Mouse (Mus musculus) layer of hippocampus, adult 9-10 months (tissue): ENCODE data around the gene Clec12a.
"Not testable (repeated sequence)": the region's sequence is repeated elsewhere in the genome, so short reads cannot be mapped to it uniquely, and the experiment has no call there.

ENCODE experiments used
- DNase-seq: peaks from one replicate; pipeline ENCODE4 v3.0.0; 2022; ENCODE audit warnings: low spot score

Clec12a gene

DNA sequence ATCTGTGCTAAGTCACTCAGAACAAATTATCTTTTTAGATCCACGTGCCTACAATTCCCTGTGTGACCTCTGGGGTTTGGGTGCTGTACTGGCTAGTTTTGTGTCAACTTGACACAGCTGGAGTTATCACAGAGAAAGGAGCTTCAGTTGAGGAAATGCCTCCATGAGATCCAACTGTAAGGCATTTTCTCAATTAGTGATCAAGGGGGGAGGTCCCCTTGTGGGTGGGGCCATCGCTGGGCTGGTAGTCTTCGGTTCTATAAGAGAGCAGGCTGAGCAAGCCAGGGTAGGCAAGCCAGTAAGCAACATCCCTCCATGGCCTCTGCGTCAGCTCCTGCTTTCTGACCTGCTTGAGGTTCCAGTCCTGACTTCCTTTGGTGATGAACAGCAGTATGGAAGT is at the start of gene Clec12a:
Gene Clec12a (plus strand): TSS at position 301 of the 400 bp plus-strand sequence.
- not testable (repeated sequence) for DNase-seq

DNA sequence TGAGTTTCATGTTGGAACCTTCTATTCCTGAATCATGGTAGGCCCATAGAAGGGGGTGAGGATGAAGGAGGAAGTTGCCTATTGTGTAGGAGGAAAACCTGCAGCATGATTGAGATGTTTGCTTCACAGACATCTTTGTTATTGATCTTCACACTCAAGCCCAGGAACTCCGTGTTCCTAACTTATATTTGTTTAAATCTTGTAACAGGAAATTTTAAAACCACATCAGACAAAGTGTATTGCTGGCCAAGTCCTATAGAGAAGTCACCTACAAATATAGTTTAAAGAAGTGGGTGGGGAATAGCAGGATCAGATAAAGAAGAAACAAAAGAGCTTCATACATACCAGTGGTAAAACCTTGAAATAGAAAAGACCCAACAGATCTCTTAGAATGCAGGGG is 38.3 kb upstream of the Clec12a start:
- DNase-seq, result no peak

GRCm38 (mm10) chr6:129312499-129312898 is 30.0 kb upstream of the Clec12a start:
- DNase-seq, result no peak

DNA sequence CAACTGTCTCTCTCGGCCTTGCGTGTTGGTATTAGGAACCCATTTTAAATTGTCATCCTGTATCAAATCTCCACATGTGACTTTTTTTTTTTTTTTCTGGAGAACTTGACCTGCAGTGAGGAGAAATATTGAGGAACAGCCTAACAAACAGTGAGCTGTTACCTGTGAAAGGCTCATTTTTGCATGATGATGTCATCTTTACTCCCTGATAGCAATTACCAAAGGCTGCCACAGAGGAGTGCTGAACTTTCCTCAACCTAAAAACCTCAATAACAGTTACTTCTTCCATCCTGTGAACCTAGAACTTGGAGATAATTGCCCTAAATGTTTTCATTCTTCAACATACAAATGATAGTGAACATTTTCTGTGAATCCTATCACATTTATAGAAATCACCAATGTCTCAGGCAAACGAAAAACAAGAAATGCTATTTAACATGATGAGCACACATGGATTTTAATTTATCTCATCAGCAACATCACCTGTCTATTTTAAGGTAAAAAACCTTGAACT is 27.8 kb upstream of the Clec12a start:
- no peak for DNase-seq

DNA sequence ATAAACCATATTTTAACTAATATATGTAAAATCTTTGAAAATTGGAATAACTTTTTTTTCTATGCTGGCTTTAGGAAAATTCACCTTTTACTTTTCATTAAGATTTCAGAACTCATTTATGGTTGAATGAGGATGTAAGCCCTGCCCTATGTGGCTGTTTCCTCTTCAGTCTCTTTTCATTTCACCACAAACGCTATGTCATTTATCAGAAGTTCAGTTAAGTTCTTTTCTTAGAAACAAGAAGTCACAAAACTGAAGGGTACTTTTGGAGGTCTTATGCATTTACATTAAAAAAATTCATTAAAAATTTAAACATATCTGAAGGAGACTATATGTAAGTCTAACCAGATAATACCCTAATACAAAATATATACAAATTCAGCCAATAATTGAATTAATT is 26.8 kb upstream of the Clec12a start:
- DNase-seq, result no peak

GRCm38 (mm10) chr6:129316463-129316862 is 26.0 kb upstream of the Clec12a start:
- no peak for DNase-seq

GRCm38 (mm10) chr6:129318395-129318794 is 24.1 kb upstream of the Clec12a start:
- DNase-seq, result no peak

GRCm38 (mm10) chr6:129319331-129319730 is 23.2 kb upstream of the Clec12a start:
- DNase-seq, result no peak

- no peak for DNase-seq
Measured at GRCm38 (mm10) chr6:129326016-129326415, 16.5 kb upstream of the Clec12a start.

GRCm38 (mm10) chr6:129326568-129327150 is 15.8 kb upstream of the Clec12a start:
- DNase-seq, result no peak

GRCm38 (mm10) chr6:129331610-129332009 is 10.9 kb upstream of the Clec12a start, which contains the start of gene 4922502D21Rik:
Gene 4922502D21Rik, minus strand, starts transcription at chr6:129331796.
- no peak for DNase-seq

- peak; percentile 41 for DNase-seq
Measured at GRCm38 (mm10) chr6:129333674-129334078, 8.8 kb upstream of the Clec12a start.

DNA sequence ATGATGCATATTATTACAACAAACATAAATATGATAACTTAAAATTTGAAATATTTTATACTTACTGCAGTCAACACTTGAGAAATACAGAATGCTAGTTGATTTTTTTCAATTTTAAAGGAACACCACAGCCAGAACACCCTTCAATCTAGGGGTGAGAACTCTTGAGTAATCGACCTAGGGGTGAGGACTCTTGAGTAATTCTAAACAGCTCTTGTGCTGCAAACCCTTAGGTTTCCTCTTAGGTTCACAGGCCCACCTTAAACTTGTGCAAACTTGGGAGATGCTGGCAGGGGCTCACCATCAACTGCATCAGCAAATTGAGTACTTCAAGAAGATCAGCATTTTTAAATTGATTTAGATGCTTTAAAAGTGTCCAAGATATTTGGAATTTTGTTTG is 4.7 kb upstream of the Clec12a start:
- DNase-seq, result no peak

GRCm38 (mm10) chr6:129344408-129344807 is 1.9 kb downstream of the Clec12a start:
- DNase-seq, result no peak

DNA sequence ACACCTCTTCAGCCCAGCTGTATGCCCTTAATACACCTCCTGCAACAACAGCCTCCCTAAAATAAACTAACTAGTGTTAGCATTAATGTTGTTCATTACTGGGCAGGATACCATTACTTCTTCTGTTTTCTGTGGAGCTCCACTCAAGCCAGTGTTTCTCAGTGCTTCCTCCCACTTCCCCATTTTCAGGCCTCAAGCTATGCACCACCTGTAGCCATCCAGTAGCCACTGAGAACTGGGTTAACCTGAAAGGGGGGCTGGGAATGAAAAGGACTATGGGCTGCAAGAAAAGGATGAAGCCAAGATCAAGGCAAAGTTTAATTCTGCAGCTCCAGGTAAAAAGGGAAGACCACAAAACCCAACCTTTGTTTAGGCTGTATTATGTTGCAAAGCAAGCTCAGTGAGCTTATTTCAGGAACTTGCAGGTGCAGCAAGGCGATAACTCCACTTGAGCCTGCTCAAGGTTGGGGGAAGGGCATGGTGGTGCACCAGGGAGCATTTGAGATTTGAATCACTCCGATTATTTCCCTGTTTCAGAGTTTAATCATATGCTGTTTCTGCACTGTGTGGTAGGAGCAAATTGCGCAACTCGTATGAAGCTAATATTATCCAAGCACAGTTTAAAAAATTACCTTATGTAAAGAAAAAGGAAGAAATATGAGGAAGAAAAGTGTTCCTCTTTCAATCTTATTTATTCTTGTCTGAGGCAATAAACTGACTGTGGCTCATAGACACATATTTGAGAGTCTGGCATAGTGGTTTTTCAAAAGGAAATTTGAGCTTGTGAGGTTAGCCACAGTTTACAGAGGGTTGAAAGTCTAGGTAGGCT is 7.2 kb downstream of the Clec12a start:
- no peak for DNase-seq

- DNase-seq, result no peak
Measured at GRCm38 (mm10) chr6:129351091-129351490, 8.6 kb downstream of the Clec12a start.

GRCm38 (mm10) chr6:129355774-129356173 is 13.3 kb downstream of the Clec12a start:
- no peak for DNase-seq

DNA sequence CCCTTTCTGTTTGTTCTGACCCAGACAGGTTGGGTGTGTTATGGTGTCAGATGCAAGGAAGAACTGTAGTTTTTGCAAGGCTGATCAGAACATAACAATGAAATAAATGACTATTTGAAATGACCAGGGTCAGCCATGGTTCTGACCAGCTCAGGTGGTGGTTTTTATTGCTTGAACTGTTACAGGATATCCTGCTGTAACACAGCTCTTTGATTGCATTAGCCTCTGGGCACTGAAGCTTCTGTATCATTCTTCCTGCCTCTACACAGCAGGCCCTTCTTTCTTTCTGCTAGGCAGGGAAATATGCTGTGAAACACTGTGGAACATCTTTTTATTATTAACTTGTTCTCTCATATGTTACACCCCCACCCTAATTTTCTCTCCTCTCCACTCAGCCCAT is 13.9 kb downstream of the Clec12a start:
- no peak for DNase-seq

DNA sequence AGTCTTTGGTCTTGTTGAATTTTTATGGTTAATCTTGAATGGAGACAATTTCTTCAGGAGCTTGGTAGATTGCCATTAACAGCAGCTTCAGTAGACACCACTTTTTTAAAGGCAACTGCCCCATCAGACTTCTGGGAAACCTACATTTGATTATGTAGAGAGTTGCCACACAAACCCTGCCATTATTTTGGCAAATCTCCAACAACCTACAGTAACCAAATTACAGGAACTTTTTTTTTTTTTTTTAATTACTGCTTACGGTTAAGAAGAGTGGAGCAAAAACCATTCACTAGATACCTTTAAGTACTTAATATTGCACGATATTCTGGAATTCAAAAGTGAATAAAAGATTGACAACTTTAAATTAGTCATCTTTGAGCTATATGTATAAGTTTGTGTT is 17.0 kb downstream of the Clec12a start:
- DNase-seq, result no peak

DNA sequence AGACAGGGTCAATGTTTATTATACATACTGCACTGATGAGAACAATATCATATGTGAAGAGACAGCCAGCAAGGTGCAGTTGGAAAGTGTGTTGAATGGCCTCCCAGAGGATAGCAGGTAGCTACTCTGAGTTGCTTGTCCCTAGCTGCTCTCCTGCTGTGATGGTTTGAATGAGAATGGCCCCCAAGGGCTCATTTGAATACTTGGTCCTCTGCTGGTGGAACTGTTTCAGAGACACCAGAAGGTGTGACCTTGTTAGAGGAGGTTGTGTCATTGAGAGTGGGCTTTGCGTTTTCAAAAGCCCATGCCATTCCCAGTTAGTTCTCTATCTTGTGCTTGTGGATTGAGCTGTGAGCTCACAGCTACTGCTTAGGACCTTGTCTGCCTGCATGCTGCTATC is 21.5 kb downstream of the Clec12a start:
- no peak for DNase-seq

DNA sequence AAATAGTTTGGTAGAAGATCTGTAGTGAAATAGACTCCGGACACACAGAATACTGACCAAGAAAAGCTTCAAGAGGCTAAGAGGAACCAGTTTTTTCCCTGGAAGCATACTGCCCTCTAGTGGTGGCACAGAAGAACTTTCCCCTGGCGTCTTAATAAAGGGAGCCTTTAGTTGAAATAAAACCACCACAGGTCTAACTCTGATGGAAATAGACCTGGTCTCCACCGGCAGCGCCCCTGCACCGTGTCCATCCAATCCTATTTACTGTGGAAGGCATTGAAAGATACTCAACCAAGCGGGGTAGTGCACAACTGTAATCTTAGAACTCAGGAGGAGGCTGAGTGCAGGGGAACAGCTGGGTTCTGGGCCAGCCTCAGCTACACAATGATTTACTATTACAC is 23.5 kb downstream of the Clec12a start:
- no peak for DNase-seq

- no peak for DNase-seq
Measured at GRCm38 (mm10) chr6:129369374-129370132, 27.1 kb downstream of the Clec12a start.
